Mouse (Mus musculus) neutrophil, adult 5-6 weeks (primary cell): ENCODE results near the gene Trp53rkb. TPM values are rescaled to one million over a fixed set of nuclear protein-coding genes. Genes with fewer than 3 reads are reported as not detected.

ENCODE experiments used
- ATAC-seq: fragments of 151-379, 151-347 bp; 2 replicates; pipeline ENCODE4 v1.8.0; 2017; ENCODE audit warnings: mild to moderate bottlenecking, moderate TSS enrichment; ENCODE audit not compliant: insufficient number of reproducible peaks, poor library complexity, low FRiP score, severe bottlenecking; ENCODE audit errors: extremely low read depth
- total RNA-seq: library from RNA; stranded (forward); fragments of 200-1000 nt; gene quantifications from 2 replicates; pipeline ENCODE4 v1.2.3, GENCODE M21; 2017

Trp53rkb gene
- total RNA-seq, 1 experiment from 2014 or later: 6.8 TPM

- no peak for ATAC-seq
Measured at GRCm38 (mm10) chr2:166824386-166824785, 32.1 kb downstream of the Trp53rkb start.

DNA sequence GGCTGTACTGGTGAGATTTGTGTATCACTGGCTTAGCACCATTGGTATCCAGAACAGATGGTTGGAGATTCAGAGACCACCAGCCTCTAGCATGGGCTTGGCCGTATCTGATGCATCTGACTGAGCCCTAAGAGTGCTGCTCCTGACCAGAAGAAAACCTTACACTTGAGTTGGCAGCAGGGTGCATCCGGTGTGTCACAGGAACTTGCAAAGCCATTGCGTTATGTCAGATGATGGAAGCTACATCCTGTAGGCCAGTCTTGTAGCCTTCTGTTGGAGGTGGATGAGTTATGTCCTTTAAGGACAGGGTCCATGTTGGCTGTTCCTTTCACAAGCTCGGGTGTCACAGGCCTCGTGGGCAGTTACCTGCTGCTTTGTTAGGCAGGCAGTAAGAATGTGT lies 32.7 kb downstream of the Trp53rkb start:
- ATAC-seq: no peak

- peak; percentile 75 for ATAC-seq
Measured at GRCm38 (mm10) chr2:166826491-166827224, 34.3 kb downstream of the Trp53rkb start.

DNA sequence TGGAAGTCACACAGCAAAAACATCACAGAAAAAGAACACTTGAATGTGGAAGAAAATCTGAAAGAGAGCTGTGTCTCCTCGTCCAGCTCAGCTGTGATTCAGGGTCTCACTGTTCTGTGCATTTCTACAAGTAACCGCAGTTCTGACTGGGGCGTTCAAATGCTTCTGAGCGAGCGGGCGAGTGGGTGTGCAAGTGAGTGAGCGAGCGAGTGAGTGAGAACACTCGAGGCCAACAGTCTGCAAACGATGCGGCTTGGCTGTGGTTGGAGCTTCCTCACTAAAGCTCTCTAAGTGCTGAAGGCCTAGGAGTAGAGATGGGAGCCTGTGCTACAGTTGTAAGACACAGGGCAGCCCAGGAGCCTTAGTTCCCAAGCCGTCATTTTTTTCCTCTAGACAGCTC lies 36.0 kb downstream of the Trp53rkb start:
- no peak for ATAC-seq

- no peak for ATAC-seq
Measured at GRCm38 (mm10) chr2:166830350-166830749, 38.0 kb downstream of the Trp53rkb start.

DNA sequence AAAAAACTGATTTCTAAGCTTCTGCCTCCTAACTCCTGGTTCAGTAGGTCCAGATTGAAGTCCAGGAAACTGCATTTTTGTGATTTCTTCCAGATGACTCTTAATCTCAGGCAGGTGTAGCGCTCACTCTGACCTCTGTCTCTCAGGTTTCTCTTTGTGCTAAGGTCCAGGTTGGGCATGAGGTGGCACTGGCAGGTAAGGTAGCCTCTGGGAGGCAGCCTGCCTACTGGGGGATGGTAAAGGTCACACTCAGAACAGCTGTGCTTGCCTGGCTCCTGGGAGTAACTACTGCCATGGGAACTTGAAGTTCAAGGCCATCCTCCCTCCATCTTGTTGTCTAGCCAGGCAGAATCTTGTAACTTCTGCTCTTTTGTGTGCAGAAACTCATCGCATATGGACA lies 41.8 kb downstream of the Trp53rkb start:
- no peak for ATAC-seq

DNA sequence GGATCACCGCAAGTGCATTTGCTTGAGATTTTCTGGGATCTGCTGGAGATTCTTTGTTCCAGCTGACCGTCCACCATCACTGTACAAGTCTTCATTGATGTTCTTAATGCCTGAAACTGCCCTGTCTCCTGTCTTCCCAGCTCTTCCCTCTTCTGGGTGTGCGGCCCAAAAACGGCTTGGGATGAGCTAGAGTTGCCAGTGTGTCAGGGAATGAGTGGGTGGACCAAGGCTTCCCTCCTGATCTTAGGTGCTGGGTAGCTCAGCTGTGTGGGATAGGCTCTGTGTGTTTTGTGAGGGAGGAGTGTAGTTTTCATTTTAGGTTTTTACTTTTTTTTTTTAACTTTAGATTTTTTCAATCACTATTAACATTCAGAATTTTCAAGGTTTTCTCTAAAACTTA lies 42.5 kb downstream of the Trp53rkb start:
- no peak for ATAC-seq

DNA sequence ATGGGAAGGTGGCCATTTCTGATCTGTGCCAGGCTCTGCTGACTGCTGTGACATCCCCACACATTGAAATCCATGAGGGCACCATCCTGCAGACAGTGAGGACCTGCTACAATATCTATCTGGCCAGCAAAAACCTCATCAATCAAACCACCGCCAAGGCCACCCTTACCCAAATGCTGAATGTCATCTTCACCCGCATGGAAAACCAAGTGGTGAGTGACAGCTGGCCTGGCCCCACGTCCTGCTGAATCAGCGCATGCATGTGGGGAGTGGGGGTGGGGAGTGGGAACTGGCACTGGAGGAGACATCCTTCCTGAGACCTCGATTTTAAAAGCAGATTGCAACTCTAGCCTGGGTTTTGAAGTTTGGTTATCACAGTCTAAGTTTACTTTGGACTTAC lies 43.2 kb downstream of the Trp53rkb start:
- ATAC-seq: no peak

- ATAC-seq: no peak
Measured at GRCm38 (mm10) chr2:166841813-166842212, 49.5 kb downstream of the Trp53rkb start.

Other genes starting within 250 kb of the Trp53rkb start
- gene Prex1, start 78.7 kb upstream of the Trp53rkb start, total RNA-seq: 111 and 119 TPM in 2 replicates
- gene Arfgef2, start 13.1 kb downstream of the Trp53rkb start, total RNA-seq: 33.4 and 35.9 TPM in 2 replicates
- gene Cse1l, start 113.5 kb downstream of the Trp53rkb start, total RNA-seq: 95.3 and 99.6 TPM in 2 replicates
- gene Stau1, start 203.8 kb downstream of the Trp53rkb start, total RNA-seq: 64.5 and 67.0 TPM in 2 replicates
- 49.1 and 51.3 TPM in 2 replicates for gene Ddx27, start 222.7 kb downstream of the Trp53rkb start, total RNA-seq